Mouse (Mus musculus): ENCODE measurements around the gene Igf1.

Igf1 gene

GRCm38 (mm10) chr10:87858013-87858806 lies at the start of gene Igf1:
TSS of gene Igf1 (plus strand) at chr10:87858265.
- in situ Hi-C loops (cut with MboI): loop anchor here (25.0 kb wide), 1 partner anchor 454 kb away; no protein-coding TSS in a partner anchor

- in situ Hi-C loops (cut with MboI): no loop called here
These were observed 45.6 kb upstream of the Igf1 start for GRCm38 (mm10) chr10:87812157-87813072.

- in situ Hi-C loops (cut with MboI): no loop called here
These were observed 44.9 kb upstream of the Igf1 start for GRCm38 (mm10) chr10:87813073-87813590.

- in situ Hi-C loops (cut with MboI): no loop called here
These were observed 41.2 kb upstream of the Igf1 start for GRCm38 (mm10) chr10:87816861-87817260.

- in situ Hi-C loops (cut with MboI): no loop called here
These were observed 40.3 kb upstream of the Igf1 start for GRCm38 (mm10) chr10:87817786-87818185.

- in situ Hi-C loops (cut with MboI): no loop called here
These were observed 36.2 kb upstream of the Igf1 start for GRCm38 (mm10) chr10:87821906-87822305.

- in situ Hi-C loops (cut with MboI): no loop called here
These were observed 28.1 kb upstream of the Igf1 start for GRCm38 (mm10) chr10:87830012-87830411.

- in situ Hi-C loops (cut with MboI): no loop called here
These were observed 27.4 kb upstream of the Igf1 start for GRCm38 (mm10) chr10:87830639-87831038.

GRCm38 (mm10) chr10:87832101-87832500 lies 26.0 kb upstream of the Igf1 start:
- in situ Hi-C loops (cut with MboI): no loop called here

- in situ Hi-C loops (cut with MboI): no loop called here
These were observed 18.6 kb upstream of the Igf1 start for GRCm38 (mm10) chr10:87839454-87839853.

GRCm38 (mm10) chr10:87842501-87842900 lies 15.6 kb upstream of the Igf1 start:
- in situ Hi-C loops (cut with MboI): no loop called here

GRCm38 (mm10) chr10:87844917-87845552 lies 13.0 kb upstream of the Igf1 start:
- in situ Hi-C loops (cut with MboI): no loop called here

GRCm38 (mm10) chr10:87847882-87848281 lies 10.2 kb upstream of the Igf1 start:
- in situ Hi-C loops (cut with MboI): no loop called here

GRCm38 (mm10) chr10:87848419-87848818 lies 9.6 kb upstream of the Igf1 start:
- in situ Hi-C loops (cut with MboI): no loop called here

GRCm38 (mm10) chr10:87851492-87851891 lies 6.6 kb upstream of the Igf1 start:
- in situ Hi-C loops (cut with MboI): loop anchor here (25.0 kb wide), 1 partner anchor 461 kb away; no protein-coding TSS in a partner anchor

- in situ Hi-C loops (cut with MboI): loop anchor here (25.0 kb wide), 1 partner anchor 458 kb away; no protein-coding TSS in a partner anchor
These were observed 3.7 kb upstream of the Igf1 start for GRCm38 (mm10) chr10:87854408-87854807.

GRCm38 (mm10) chr10:87855423-87856122 lies 2.5 kb upstream of the Igf1 start:
- in situ Hi-C loops (cut with MboI): loop anchor here (25.0 kb wide), 1 partner anchor 457 kb away; no protein-coding TSS in a partner anchor

- in situ Hi-C loops (cut with MboI): loop anchor here (25.0 kb wide), 1 partner anchor 455 kb away; no protein-coding TSS in a partner anchor
These were observed 680 bp upstream of the Igf1 start for GRCm38 (mm10) chr10:87857215-87857955.

GRCm38 (mm10) chr10:87858939-87859338 lies 874 bp downstream of the Igf1 start:
- in situ Hi-C loops (cut with MboI): loop anchor here (25.0 kb wide), 1 partner anchor 453 kb away; no protein-coding TSS in a partner anchor

- in situ Hi-C loops (cut with MboI): loop anchor here (25.0 kb wide), 1 partner anchor 453 kb away; no protein-coding TSS in a partner anchor
These were observed 1.4 kb downstream of the Igf1 start for GRCm38 (mm10) chr10:87859453-87859852.

All from mature B cell (primary cell).